Comparison of ENCODE assay signal across 12 mouse cellular contexts in the genomic region with DNA sequence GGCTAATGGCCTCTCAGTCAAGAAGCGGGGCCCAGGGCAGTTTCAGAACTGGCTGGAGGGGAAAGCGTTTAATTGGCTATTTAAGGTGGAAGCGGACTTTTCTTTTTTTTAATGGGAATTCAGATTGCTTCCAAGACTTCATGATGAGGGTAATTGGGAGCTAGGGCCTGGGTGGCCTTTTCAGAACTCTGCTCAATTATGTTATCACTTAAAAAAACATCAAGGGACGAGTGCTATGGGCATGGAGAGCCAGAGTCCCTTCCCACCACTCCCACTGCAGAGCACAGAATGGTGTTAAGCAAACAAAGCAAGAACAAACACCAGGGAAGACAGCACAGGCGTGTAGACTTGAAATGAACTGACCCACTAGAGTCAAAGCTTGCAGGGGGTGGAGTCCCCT.
A peak's percentile ranks its signal among the peaks of the same experiment; 100 is the strongest.
DNase-seq lines count a peak whose midpoint lies in the region; ATAC-seq and TF ChIP-seq lines count a peak whose summit lies in the region.
"Had no signal": no experiment of that assay in that cellular context is flagged by ENCODE, and none has a peak within 500 bp of the region (broad histone marks: within the 10 kb centered on the region; RNA-seq: fewer than 3 reads in every experiment).

No protein-coding gene starts in this region.

- no peak overlapping the region for H3K27ac ChIP-seq in liver, adult 2 months (replicated peaks; ENCODE audit: insufficient read depth, low read depth, low read length)
- H3K27ac ChIP-seq in liver, embryonic 12.5 days = no peak overlapping the region
- 0 out of 2 replicates have a peak overlapping the region, but pooled peaks have one; percentile 19 for H3K27ac ChIP-seq in forebrain, embryonic 15.5 days (replicated peaks)
- 0 out of 2 replicates have a peak overlapping the region, but pooled peaks have one; percentile 6 for H3K27ac ChIP-seq in liver, embryonic 13.5 days
- peak overlapping the region; percentile 38 for H3K27ac ChIP-seq in midbrain, embryonic 14.5 days (replicated peaks; ENCODE audit: low read depth, low read length)

- intact Hi-C loops in left cerebral cortex, postnatal 25 days (cut with DNase I) = no loop called here

- DNase-seq in liver, adult 2 months (ENCODE audit: extremely low read depth, low read depth, low spot score) = peak; percentile 74
- DNase-seq in liver, embryonic 13.5 days = no peak
- no peak for DNase-seq in midbrain, embryonic 14.5 days
- no peak for DNase-seq in left cerebral cortex, postnatal 25 days (ENCODE audit: low spot score in 2 of 2)
- no peak for DNase-seq in layer of hippocampus, postnatal 36 days
- no peak for DNase-seq in left cerebral cortex, adult 18-20 months (ENCODE audit: low spot score in 2 of 2)
- DNase-seq: cerebellum, adult 2 months; lung, embryonic 14.5 days had no signal

- H3K9ac ChIP-seq in liver, adult 2 months (ENCODE audit: low read depth, low read length) = no peak overlapping the region
- no peak overlapping the region for H3K9ac ChIP-seq in liver, embryonic 12.5 days
- H3K9ac ChIP-seq in forebrain, embryonic 15.5 days (replicated peaks) = no peak overlapping the region
- no peak overlapping the region for H3K9ac ChIP-seq in liver, embryonic 13.5 days
- H3K9ac ChIP-seq in midbrain, embryonic 14.5 days (replicated peaks; ENCODE audit: low read length) = no peak overlapping the region
- H3K9ac ChIP-seq: heart, embryonic 12.5 days; lung, embryonic 14.5 days had no signal

- WGBS in liver, adult 2 months = 46% methylated on average over 5 of the region's 5 CpGs
- WGBS in liver, embryonic 12.5 days (ENCODE audit: insufficient replicate concordance) = 57% methylated on average over 5 of the region's 5 CpGs
- WGBS in forebrain, embryonic 15.5 days = 14% methylated on average over 5 of the region's 5 CpGs
- 49% methylated on average over 5 of the region's 5 CpGs for WGBS in liver, embryonic 13.5 days (ENCODE audit: insufficient replicate concordance)
- 49% methylated on average over 5 of the region's 5 CpGs for WGBS in midbrain, embryonic 14.5 days

- no peak for TF ChIP-seq CTCF in liver, adult 2 months (IDR thresholded peaks at IDR 0.05; ENCODE audit: low read depth, low read length)

- no peaks in the 10 kb centered on the region for H3K9me3 ChIP-seq in liver, embryonic 12.5 days (replicated peaks)
- no peaks in the 10 kb centered on the region for H3K9me3 ChIP-seq in forebrain, embryonic 15.5 days
- no peaks in the 10 kb centered on the region for H3K9me3 ChIP-seq in liver, embryonic 13.5 days (replicated peaks)
- H3K9me3 ChIP-seq in midbrain, embryonic 14.5 days (ENCODE audit: control insufficient read depth, low read length) = no peaks in the 10 kb centered on the region
- H3K9me3 ChIP-seq: heart, embryonic 12.5 days had no signal

- no peaks in the 10 kb centered on the region for H3K36me3 ChIP-seq in liver, adult 2 months (ENCODE audit: control insufficient read depth, insufficient read depth, low read length)
- no peaks in the 10 kb centered on the region for H3K36me3 ChIP-seq in liver, embryonic 12.5 days
- no peaks in the 10 kb centered on the region for H3K36me3 ChIP-seq in forebrain, embryonic 15.5 days
- H3K36me3 ChIP-seq in liver, embryonic 13.5 days = no peaks in the 10 kb centered on the region
- H3K36me3 ChIP-seq in midbrain, embryonic 14.5 days (ENCODE audit: control insufficient read depth, insufficient read depth, low read length) = no peaks in the 10 kb centered on the region
- H3K36me3 ChIP-seq: heart, embryonic 12.5 days had no signal

- no peak overlapping the region for H3K4me3 ChIP-seq in liver, adult 2 months (ENCODE audit: insufficient read depth, low read depth, low read length)
- no peak overlapping the region for H3K4me3 ChIP-seq in liver, embryonic 12.5 days
- no peak overlapping the region for H3K4me3 ChIP-seq in forebrain, embryonic 15.5 days
- H3K4me3 ChIP-seq in liver, embryonic 13.5 days (replicated peaks) = no peak overlapping the region
- no peak overlapping the region for H3K4me3 ChIP-seq in midbrain, embryonic 14.5 days (replicated peaks; ENCODE audit: low read depth, low read length)
- H3K4me3 ChIP-seq: heart, embryonic 12.5 days had no signal

- TF ChIP-seq POLR2A in liver, adult 2 months (IDR thresholded peaks at IDR 0.05; ENCODE audit: extremely low read depth, insufficient read depth, low read length) = no peak

- no peak for ATAC-seq in liver, embryonic 12.5 days
- peak; percentile 51; the same call in 1 of the 2 replicates for ATAC-seq in forebrain, embryonic 15.5 days (replicated peaks)
- peak; percentile 46; the same call in 1 of the 2 replicates for ATAC-seq in liver, embryonic 13.5 days (ENCODE audit: low read depth)
- no peak for ATAC-seq in midbrain, embryonic 14.5 days (ENCODE audit: low FRiP score, low TSS enrichment)

- no peaks in the 10 kb centered on the region for H3K27me3 ChIP-seq in liver, adult 2 months (ENCODE audit: control insufficient read depth, insufficient read depth, low read length)
- H3K27me3 ChIP-seq in liver, embryonic 12.5 days (replicated peaks) = no peaks in the 10 kb centered on the region
- H3K27me3 ChIP-seq in forebrain, embryonic 15.5 days = no peaks in the 10 kb centered on the region
- no peaks in the 10 kb centered on the region for H3K27me3 ChIP-seq in liver, embryonic 13.5 days
- no peaks in the 10 kb centered on the region for H3K27me3 ChIP-seq in midbrain, embryonic 14.5 days (ENCODE audit: control insufficient read depth, insufficient read depth, low read length)
- H3K27me3 ChIP-seq: CH12.LX; heart, embryonic 12.5 days had no signal

- no peaks in the 10 kb centered on the region for H3K79me2 ChIP-seq in liver, adult 2 months (ENCODE audit: control insufficient read depth, insufficient read depth, low read length)

- H3K4me1 ChIP-seq in liver, adult 2 months (ENCODE audit: control insufficient read depth, insufficient read depth, low read length) = peaks cover 5% of the 10 kb centered on the region; the same call in 1 of the 2 replicates
- 0 out of 2 replicates have a peak, but pooled peaks cover 3% of the 10 kb centered on the region for H3K4me1 ChIP-seq in liver, embryonic 12.5 days
- peaks cover 69% of the 10 kb centered on the region for H3K4me1 ChIP-seq in forebrain, embryonic 15.5 days
- H3K4me1 ChIP-seq in liver, embryonic 13.5 days (replicated peaks) = peaks cover 10% of the 10 kb centered on the region; the same call in 1 of the 2 replicates
- H3K4me1 ChIP-seq in midbrain, embryonic 14.5 days (ENCODE audit: control insufficient read depth, insufficient read depth, low read length) = peaks cover 44% of the 10 kb centered on the region

- no peak overlapping the region for H3K4me2 ChIP-seq in liver, embryonic 12.5 days
- no peak overlapping the region for H3K4me2 ChIP-seq in forebrain, embryonic 15.5 days (replicated peaks)
- H3K4me2 ChIP-seq in liver, embryonic 13.5 days = no peak overlapping the region
- H3K4me2 ChIP-seq in midbrain, embryonic 14.5 days (ENCODE audit: low read length) = no peak overlapping the region
- H3K4me2 ChIP-seq: heart, embryonic 12.5 days; lung, embryonic 14.5 days had no signal

Comparison
In these comparisons a context has a peak if more than half of its experiments do, and no peak if none do; other contexts are left out.
1. H3K27ac ChIP-seq: peak in forebrain, embryonic 15.5 days (single experiment), liver, embryonic 13.5 days (single experiment) and midbrain, embryonic 14.5 days (single experiment); none in liver, adult 2 months (single experiment) and liver, embryonic 12.5 days (single experiment).
2. ATAC-seq: peak in forebrain, embryonic 15.5 days (single experiment) and liver, embryonic 13.5 days (single experiment); none in liver, embryonic 12.5 days (single experiment) and midbrain, embryonic 14.5 days (single experiment).